Mouse (Mus musculus) heart, embryonic 14.5 days (tissue): ENCODE measurements around the gene Ablim2. TPM values are rescaled to one million over a fixed set of nuclear protein-coding genes. Genes with fewer than 3 reads are reported as not detected.
A peak's percentile ranks its signal among the peaks of the same experiment; 100 is the strongest.

Source experiments
- ATAC-seq: fragments of 200-750 bp; cut with Nextera tagmentation; 2 replicates; pipeline ENCODE4 v1.8.0; 2017; ENCODE audit warnings: low read depth, moderate TSS enrichment; ENCODE audit not compliant: insufficient number of reproducible peaks, insufficient read depth, low FRiP score
- H3K27ac ChIP-seq, 2 experiments: fragments of 200-500 bp in 1 of 2; fragments of 300-500 bp in 1 of 2; sonication (generic) in 1 of 2; replicated peaks in 1 of 2; 2 replicates each; pipeline ENCODE4 v1.5.1; 2012 to 2014; ENCODE audit warnings: low read depth in 2 of 2, low read length in 2 of 2, control low read depth in 1 of 2, mild to moderate bottlenecking in 1 of 2, mixed read lengths in 1 of 2; ENCODE audit not compliant: control insufficient read depth in 1 of 2, insufficient read depth in 1 of 2
- H3K27me3 ChIP-seq: fragments of 300-500 bp; sonication (generic); 2 replicates; pipeline ENCODE4 v1.6.1; 2014; ENCODE audit warnings: mild to moderate bottlenecking, low read length, control low read depth; ENCODE audit not compliant: control insufficient read depth, insufficient read depth
- H3K36me3 ChIP-seq: fragments of 300-500 bp; sonication (generic); 2 replicates; pipeline ENCODE4 v1.6.1; 2014; ENCODE audit warnings: mild to moderate bottlenecking, control low read depth, low read length, mixed read lengths; ENCODE audit not compliant: control insufficient read depth, insufficient read depth
- H3K4me1 ChIP-seq, 2 experiments: fragments of 200-500 bp in 1 of 2; fragments of 300-500 bp in 1 of 2; sonication (generic) in 1 of 2; 2 replicates each; pipeline ENCODE4 v1.6.1; 2012 to 2014; ENCODE audit warnings: low read length in 2 of 2, control low read depth in 1 of 2, mixed read lengths in 1 of 2; ENCODE audit not compliant: control insufficient read depth in 2 of 2, insufficient read depth in 2 of 2
- H3K4me2 ChIP-seq: fragments of 300-500 bp; sonication (generic); 2 replicates; pipeline ENCODE4 v1.6.1; 2014; ENCODE audit warnings: mild to moderate bottlenecking, low read length
- H3K4me3 ChIP-seq, 2 experiments: fragments of 200-500 bp in 1 of 2; fragments of 300-500 bp in 1 of 2; sonication (generic) in 1 of 2; 2 replicates each; pipeline ENCODE4 v1.5.1; 2012 to 2014; ENCODE audit warnings: low read length in 2 of 2, mild to moderate bottlenecking in 2 of 2, control low read depth in 1 of 2, low read depth in 1 of 2, moderate library complexity in 1 of 2; ENCODE audit not compliant: control insufficient read depth in 1 of 2, insufficient read depth in 1 of 2
- H3K9ac ChIP-seq: fragments of 300-500 bp; sonication (generic); 2 replicates; pipeline ENCODE4 v1.6.1; 2014; ENCODE audit warnings: mild to moderate bottlenecking, low read length
- H3K9me3 ChIP-seq: fragments of 300-500 bp; sonication (generic); 2 replicates; pipeline ENCODE4 v1.6.1; 2016; ENCODE audit warnings: low read length, control low read depth; ENCODE audit not compliant: control insufficient read depth
- WGBS: fragments of 180-500 bp; shearing (Covaris S2); extraction: QIAGEN DNeasy Blood & Tissue Kit; methylation state at CpG from one replicate; pipeline ENCODE4 v1.1.7; 2014; 5-methylcytosine and 5-hydroxymethylcytosine counted together
- polyA plus RNA-seq: library from polyadenylated mRNA; unstranded; fragments of >200 nt; fragmentation: Nextera tagmentation; extraction: Ambion mirVana; gene quantifications from 2 replicates; pipeline ENCODE4 v1.2.1, GENCODE M21; 2014

Ablim2 gene
- polyA plus RNA-seq, 1 experiment from 2014 or later: 4.0 TPM

GRCm38 (mm10) chr5:35894295-35895047 is 136.8 kb downstream of the Ablim2 start:
- no peak for ATAC-seq
- 2% methylated on average over 30 of the region's 30 CpGs for WGBS
- peaks cover 23 to 35% of the 10 kb centered on the region in 2 experiments for H3K4me1 ChIP-seq

GRCm38 (mm10) chr5:35895926-35896325 is 138.2 kb downstream of the Ablim2 start:
- Histone ChIP-seq H3K9me3 (no peaks in the 10 kb centered on the region), H3K9ac (no peak overlapping the region), H3K36me3 (no peaks in the 10 kb centered on the region), H3K27me3 (no peaks in the 10 kb centered on the region), H3K4me3 (no peak overlapping the region), H3K4me1 (peaks cover 34 to 50% of the 10 kb centered on the region in 2 experiments), H3K4me2 (peak overlapping the region; percentile 88; the same call in 1 of the 2 replicates), H3K27ac (no peak overlapping the region)
- ATAC-seq: no peak
- 87% methylated on average over 4 of the region's 4 CpGs for WGBS

More at GRCm38 (mm10) chr5:35894295-35895047, 136.8 kb downstream of the Ablim2 start:
- Histone ChIP-seq H3K9ac (peak overlapping the region; percentile 97), H3K27ac (peak overlapping the region; percentile 78 to 85), H3K9me3 (no peaks in the 10 kb centered on the region), H3K36me3 (no peaks in the 10 kb centered on the region), H3K4me3 (peak overlapping the region; percentile 68 to 77), H3K4me2 (peak overlapping the region; percentile 88), H3K27me3 (no peaks in the 10 kb centered on the region)

DNA sequence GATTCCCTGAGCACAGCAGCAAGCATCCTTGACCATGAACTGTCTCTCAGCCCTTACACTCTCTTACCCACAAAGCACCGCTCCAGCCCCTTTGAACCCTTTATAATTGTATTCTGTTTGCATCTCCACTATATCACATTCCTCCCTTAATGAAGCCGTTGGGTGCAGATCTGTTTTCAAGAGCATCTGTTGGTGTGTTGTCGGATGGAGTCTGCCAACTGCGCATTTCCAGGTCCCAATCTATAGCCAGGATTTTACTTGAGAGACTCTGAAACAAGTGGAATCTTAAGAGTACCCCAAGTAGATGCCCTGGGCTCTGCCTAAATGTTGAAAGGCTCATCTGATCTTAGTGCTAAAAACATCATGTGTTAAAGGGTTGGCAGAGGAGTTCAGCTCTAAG is 138.9 kb downstream of the Ablim2 start:
- Histone ChIP-seq H3K27me3 (no peaks in the 10 kb centered on the region), H3K4me2 (no peak overlapping the region), H3K36me3 (no peaks in the 10 kb centered on the region), H3K9me3 (no peaks in the 10 kb centered on the region), H3K27ac (no peak overlapping the region), H3K9ac (no peak overlapping the region), H3K4me3 (no peak overlapping the region), H3K4me1 (peaks cover 40 to 56% of the 10 kb centered on the region in 2 experiments)
- no peak for ATAC-seq
- WGBS: 62% methylated on average over 4 of the region's 4 CpGs

DNA sequence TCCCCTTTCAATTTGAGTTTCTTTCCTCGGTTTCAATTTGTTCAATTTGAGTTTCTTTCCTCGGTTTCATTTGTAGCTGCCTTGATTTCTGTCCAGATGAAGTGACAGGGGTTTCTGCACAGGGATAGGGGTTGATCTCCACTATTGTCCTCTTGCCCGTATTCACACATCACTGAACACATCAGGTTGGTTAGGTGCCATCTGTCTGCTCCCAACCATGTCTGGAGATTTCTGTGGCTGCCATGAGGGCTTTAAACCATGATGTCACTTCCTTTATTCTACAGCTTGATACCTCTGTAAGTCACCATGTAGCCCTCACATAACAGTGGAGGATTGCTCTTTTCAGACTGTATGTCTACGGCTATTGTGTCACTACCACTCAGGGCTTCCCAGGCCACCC is 139.5 kb downstream of the Ablim2 start:
- no peak overlapping the region; the same call in 1 of the 2 replicates for H3K4me2 ChIP-seq
- no peaks in the 10 kb centered on the region for H3K9me3 ChIP-seq
- no peaks in the 10 kb centered on the region for H3K27me3 ChIP-seq
- ATAC-seq: no peak
- 65% methylated on average over 4 of the region's 4 CpGs for WGBS
- no peak overlapping the region for H3K27ac ChIP-seq
- H3K4me1 ChIP-seq: peaks cover 41 to 58% of the 10 kb centered on the region in 2 experiments
- no peak overlapping the region for H3K4me3 ChIP-seq
- no peak overlapping the region; the same call in 1 of the 2 replicates for H3K9ac ChIP-seq
- H3K36me3 ChIP-seq: no peaks in the 10 kb centered on the region

DNA sequence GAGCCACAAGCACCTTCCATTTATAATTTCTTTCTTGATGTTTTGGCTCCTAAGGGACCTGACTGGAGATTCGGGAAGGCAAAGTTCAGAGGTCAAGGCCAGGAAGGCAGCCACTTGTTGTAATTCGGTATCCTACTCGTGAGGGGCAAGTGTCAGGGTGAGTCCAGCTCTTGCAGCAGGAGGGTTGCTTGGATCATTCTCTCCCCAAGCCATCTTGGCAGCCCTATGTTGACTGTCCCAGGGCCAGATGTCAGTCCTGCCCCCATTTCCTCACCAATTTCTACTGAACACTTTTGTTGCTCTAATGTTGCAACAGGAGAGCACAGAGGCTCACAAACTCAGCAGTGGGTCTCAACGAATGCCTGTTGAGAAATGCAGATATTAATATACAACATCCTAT is 140.4 kb downstream of the Ablim2 start:
- ATAC-seq: no peak
- Histone ChIP-seq H3K9me3 (no peaks in the 10 kb centered on the region), H3K9ac (no peak overlapping the region), H3K4me3 (no peak overlapping the region), H3K36me3 (no peaks in the 10 kb centered on the region), H3K27me3 (no peaks in the 10 kb centered on the region), H3K4me2 (no peak overlapping the region), H3K27ac (no peak overlapping the region), H3K4me1 (peaks cover 43 to 64% of the 10 kb centered on the region in 2 experiments)
- WGBS: 61% methylated on average over 4 of the region's 4 CpGs

DNA sequence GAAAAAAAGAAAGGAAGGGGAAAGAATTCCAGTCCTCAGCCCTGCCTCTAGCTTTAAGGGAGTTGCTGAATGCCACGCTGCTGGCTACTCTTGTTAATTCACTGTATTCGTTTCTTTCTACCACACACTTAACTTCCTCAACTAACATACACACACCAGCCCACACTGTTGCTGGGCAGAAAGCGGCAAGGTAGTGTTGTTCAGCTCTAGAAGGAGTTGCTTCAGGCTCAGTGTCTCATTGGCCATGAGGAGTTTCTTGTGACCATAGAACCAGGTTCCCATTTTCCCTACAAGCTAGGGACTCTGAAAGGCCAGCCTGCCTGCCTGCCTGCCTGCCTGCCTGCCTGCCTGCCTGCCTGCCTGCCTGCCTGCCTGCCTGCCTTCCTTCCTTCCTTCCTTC is 141.3 kb downstream of the Ablim2 start:
- Histone ChIP-seq H3K4me1 (peaks cover 51 to 73% of the 10 kb centered on the region in 2 experiments), H3K9me3 (no peaks in the 10 kb centered on the region), H3K27ac (0 out of 4 replicates have a peak overlapping the region, but pooled peaks of 1 of the 2 experiments have one; percentile 33), H3K4me2 (no peak overlapping the region), H3K36me3 (no peaks in the 10 kb centered on the region), H3K9ac (no peak overlapping the region), H3K4me3 (no peak overlapping the region), H3K27me3 (no peaks in the 10 kb centered on the region)
- ATAC-seq: no peak
- 81% methylated on average over 3 of the region's 3 CpGs for WGBS

GRCm38 (mm10) chr5:35900401-35901225 is 142.9 kb downstream of the Ablim2 start:
- peak overlapping the region; percentile 50 for H3K4me2 ChIP-seq
- peaks cover 58 to 80% of the 10 kb centered on the region in 2 experiments for H3K4me1 ChIP-seq
- H3K27me3 ChIP-seq: no peaks in the 10 kb centered on the region
- H3K9ac ChIP-seq: peak overlapping the region; percentile 48
- H3K9me3 ChIP-seq: no peaks in the 10 kb centered on the region
- no peaks in the 10 kb centered on the region for H3K36me3 ChIP-seq
- peak; percentile 23; the same call in 1 of the 2 replicates for ATAC-seq
- no peak overlapping the region for H3K4me3 ChIP-seq
- peak overlapping the region; percentile 59 to 84 for H3K27ac ChIP-seq
- 10% methylated on average over 10 of the region's 10 CpGs for WGBS
